Mouse (Mus musculus) brain, embryonic 14.5 days (tissue): Measurements from ENCODE around the gene Alyref.

ENCODE experiments used
- CTCF ChIP-seq: fragments of 200-500 bp; IDR thresholded peaks from 2 replicates; pipeline ENCODE4 v1.5.1; 2012; ENCODE audit warnings: inconsistent platforms, mild to moderate bottlenecking, moderate library complexity, borderline replicate concordance; ENCODE audit not compliant: insufficient read depth, insufficient read length; ENCODE audit errors: extremely low read depth
- POLR2A ChIP-seq: fragments of 200-500 bp; IDR thresholded peaks from 2 replicates; pipeline ENCODE4 v1.6.1; 2012; ENCODE audit warnings: mild to moderate bottlenecking, inconsistent platforms, borderline replicate concordance; ENCODE audit not compliant: poor library complexity, insufficient read depth, insufficient read length, severe bottlenecking; ENCODE audit errors: extremely low read depth

DNA sequence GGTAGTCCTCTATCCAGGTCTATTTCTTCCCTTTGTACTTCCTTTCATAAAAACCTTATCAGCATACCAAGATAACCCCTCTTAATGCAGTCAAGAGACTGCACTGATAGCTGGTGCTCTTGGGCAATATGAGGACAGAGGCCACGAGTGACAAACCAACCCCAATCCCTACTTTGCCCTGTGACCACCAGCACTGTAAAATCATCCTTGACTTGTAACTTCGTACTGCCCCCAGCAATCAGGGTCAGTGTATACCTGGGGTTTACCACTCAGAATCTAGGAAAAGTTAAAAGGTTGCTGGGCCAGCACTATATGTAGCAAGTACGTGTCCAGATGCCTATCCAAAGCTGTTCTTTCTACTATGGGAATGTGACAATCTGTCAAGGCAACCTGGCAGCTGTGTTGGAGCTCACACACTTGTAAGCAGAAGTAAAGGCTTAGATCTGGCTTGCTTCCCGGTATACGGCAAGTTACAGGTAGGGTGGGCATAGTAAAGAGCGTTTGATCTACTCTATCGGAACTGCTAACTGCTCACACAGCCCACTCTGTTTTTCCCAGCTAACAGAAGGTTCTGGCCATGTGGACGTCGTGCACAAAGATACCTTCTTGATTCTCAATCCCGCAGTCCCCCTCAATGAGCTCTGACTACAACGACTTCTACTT lies 26.3 kb downstream of the Alyref start:
- TF ChIP-seq CTCF = no peak
- no peak for TF ChIP-seq POLR2A
